Mouse (Mus musculus): ENCODE measurements at regions not wholly inside any gene's neighbourhood (a gene's known extent, or its start where the extent isn't known, plus 50 kb on each side); places are given as distances from the start of the nearest gene placed in this dataset.
"Not testable (repeated sequence)": the region's sequence is repeated elsewhere in the genome, so short reads cannot be mapped to it uniquely, and the experiment has no call there.

DNA sequence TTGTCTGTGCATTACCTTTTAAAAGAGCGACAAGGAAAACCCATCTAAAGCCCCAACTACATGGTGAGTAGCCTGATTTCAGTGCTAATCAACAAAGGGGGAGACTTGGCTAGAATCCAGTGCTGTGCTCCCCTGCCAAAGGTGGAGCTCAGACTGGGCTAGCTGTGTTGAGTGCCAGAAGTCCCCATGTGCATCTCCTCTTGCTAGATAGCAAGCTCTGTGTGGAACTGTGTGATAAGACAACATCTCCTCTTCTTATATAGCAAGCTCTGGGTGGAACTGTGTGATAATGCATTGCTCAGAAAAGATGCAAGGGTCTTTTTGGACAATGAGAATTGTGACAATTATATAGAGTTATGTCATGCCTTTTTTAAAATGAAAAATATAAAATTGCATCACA lies 741.4 kb downstream of the Adam6a start:
- Histone ChIP-seq H3K4me3 (ENCODE audit: low read depth, low read length) (no peak overlapping the region), H3K4me2 (replicated peaks; ENCODE audit: low read depth, low read length) (no peak overlapping the region), H3K27me3 (ENCODE audit: control insufficient read depth, insufficient read depth, low read length) (no peaks in the 10 kb centered on the region), H3K27ac (ENCODE audit: low read depth, low read length) (no peak overlapping the region), H3K36me3 (ENCODE audit: control insufficient read depth, insufficient read depth, low read length) (no peaks in the 10 kb centered on the region), H3K4me1 (replicated peaks; ENCODE audit: control insufficient read depth, insufficient read depth, low read length) (no peaks in the 10 kb centered on the region), H3K9ac (ENCODE audit: low read depth, low read length) (no peak overlapping the region), H3K9me3 (ENCODE audit: control insufficient read depth, low read length) (no peaks in the 10 kb centered on the region)
- 96% methylated on average over 1 of the region's 1 CpGs for WGBS
- no peak for ATAC-seq (ENCODE audit: low FRiP score)
- DNase-seq (ENCODE audit: low spot score) = no peak

DNA sequence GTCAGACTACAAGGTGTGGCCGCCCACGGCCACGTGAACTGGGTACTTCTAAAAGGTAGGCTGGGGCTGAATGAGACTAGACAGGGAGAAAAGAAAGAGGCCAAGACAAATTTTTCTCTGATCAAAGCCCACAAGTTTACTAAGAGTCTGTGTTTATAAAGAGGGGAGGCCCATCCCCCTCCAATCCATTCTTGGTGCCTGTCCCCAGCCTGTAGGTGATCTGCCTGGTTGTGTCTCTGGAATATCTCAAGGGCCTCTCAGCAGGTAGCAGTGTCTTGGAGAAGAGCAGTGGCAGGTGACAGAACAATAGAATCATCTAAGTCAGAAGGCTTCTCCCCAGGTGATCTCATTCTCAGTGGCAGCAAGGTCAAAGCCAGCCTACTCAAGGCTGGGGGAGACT lies 743.3 kb downstream of the Adam6a start:
- H3K9me3 ChIP-seq (ENCODE audit: control insufficient read depth, low read length) = no peaks in the 10 kb centered on the region
- H3K36me3 ChIP-seq (ENCODE audit: control insufficient read depth, insufficient read depth, low read length) = no peaks in the 10 kb centered on the region
- no peak for ATAC-seq (ENCODE audit: low FRiP score)
- no peaks in the 10 kb centered on the region for H3K4me1 ChIP-seq (replicated peaks; ENCODE audit: control insufficient read depth, insufficient read depth, low read length)
- H3K4me3 ChIP-seq (ENCODE audit: low read depth, low read length) = no peak overlapping the region
- no peak overlapping the region for H3K9ac ChIP-seq (ENCODE audit: low read depth, low read length)
- WGBS = 91% methylated on average over 3 of the region's 3 CpGs
- no peak for DNase-seq (ENCODE audit: low spot score)
- no peak overlapping the region for H3K27ac ChIP-seq (ENCODE audit: low read depth, low read length)
- H3K4me2 ChIP-seq (replicated peaks; ENCODE audit: low read depth, low read length) = no peak overlapping the region
- no peaks in the 10 kb centered on the region for H3K27me3 ChIP-seq (ENCODE audit: control insufficient read depth, insufficient read depth, low read length)

DNA sequence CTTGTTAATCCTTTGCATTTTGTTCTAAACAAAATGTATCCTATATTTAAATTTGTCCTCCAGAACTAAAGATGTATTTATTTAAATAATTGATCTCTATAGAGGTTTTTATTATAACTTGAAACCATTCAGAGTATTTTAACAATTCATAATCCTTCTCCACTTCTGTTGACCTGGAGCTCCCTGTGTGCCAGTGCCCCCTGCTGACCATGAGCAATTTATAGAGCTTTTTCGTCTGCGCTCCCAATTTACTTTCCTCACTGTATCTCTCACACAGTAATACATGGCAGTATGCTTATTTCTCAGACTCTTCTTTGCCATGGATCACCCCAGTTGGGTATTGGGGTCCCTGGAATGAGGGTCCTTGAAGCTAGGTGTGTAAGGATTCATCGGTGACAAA lies 747.4 kb downstream of the Adam6a start:
- Histone ChIP-seq H3K4me1 (replicated peaks; ENCODE audit: control insufficient read depth, insufficient read depth, low read length) (no peaks in the 10 kb centered on the region), H3K36me3 (ENCODE audit: control insufficient read depth, insufficient read depth, low read length) (no peaks in the 10 kb centered on the region), H3K4me2 (replicated peaks; ENCODE audit: low read depth, low read length) (no peak overlapping the region), H3K27me3 (ENCODE audit: control insufficient read depth, insufficient read depth, low read length) (no peaks in the 10 kb centered on the region), H3K9me3 (ENCODE audit: control insufficient read depth, low read length) (no peaks in the 10 kb centered on the region), H3K27ac (ENCODE audit: low read depth, low read length) (no peak overlapping the region), H3K4me3 (ENCODE audit: low read depth, low read length) (no peak overlapping the region), H3K9ac (ENCODE audit: low read depth, low read length) (no peak overlapping the region)
- 91% methylated on average over 3 of the region's 3 CpGs for WGBS
- ATAC-seq (ENCODE audit: low FRiP score) (no peak), DNase-seq (ENCODE audit: low spot score) (no peak)

DNA sequence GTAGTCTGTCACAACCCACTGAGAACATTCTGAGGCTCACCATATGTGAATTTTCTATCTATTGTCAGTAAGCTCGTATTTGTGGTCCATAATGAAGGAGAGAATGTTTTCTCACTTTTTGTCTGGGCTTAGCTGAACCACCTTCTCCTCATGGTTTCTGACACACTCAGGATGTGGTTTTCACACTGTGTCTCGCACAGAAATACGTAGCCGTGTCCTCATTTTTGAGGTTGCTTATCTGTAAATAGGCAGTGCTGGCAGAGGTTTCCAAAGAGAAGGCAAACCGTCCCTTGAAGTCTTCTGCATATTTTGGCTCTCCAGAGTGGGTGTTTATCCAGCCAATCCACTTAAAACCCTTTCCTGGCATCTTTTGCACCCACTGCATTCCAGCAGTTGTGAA lies 756.1 kb downstream of the Adam6a start:
- Histone ChIP-seq H3K9ac (ENCODE audit: low read depth, low read length) (no peak overlapping the region), H3K4me2 (replicated peaks; ENCODE audit: low read depth, low read length) (no peak overlapping the region), H3K4me3 (ENCODE audit: low read depth, low read length) (no peak overlapping the region), H3K27ac (ENCODE audit: low read depth, low read length) (no peak overlapping the region), H3K36me3 (ENCODE audit: control insufficient read depth, insufficient read depth, low read length) (no peaks in the 10 kb centered on the region), H3K4me1 (replicated peaks; ENCODE audit: control insufficient read depth, insufficient read depth, low read length) (no peaks in the 10 kb centered on the region), H3K27me3 (ENCODE audit: control insufficient read depth, insufficient read depth, low read length) (no peaks in the 10 kb centered on the region), H3K9me3 (ENCODE audit: control insufficient read depth, low read length) (0 out of 2 replicates have a peak, but pooled peaks cover 2% of the 10 kb centered on the region)
- ATAC-seq (ENCODE audit: low FRiP score) = no peak
- WGBS = 82% methylated on average over 5 of the region's 5 CpGs
- no peak for DNase-seq (ENCODE audit: low spot score)

DNA sequence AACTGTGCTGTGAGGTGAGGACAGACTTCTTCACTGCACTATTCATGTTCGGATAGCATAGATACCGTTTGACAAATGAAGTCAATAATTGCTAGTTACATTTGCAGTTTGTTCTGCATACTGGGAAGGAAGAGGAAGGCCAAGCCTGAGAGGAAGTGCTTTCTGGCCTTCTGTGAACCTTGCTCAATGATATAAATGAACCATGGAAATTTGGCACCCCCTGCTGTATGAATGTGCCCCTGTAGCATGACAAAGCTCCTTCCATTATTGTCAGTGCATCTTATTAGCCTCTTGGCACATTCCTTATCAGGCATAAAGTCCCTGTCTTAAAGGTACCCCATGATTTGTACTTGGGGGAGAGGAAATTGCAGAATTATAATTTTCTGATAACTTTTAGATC lies 758.0 kb downstream of the Adam6a start:
- H3K27me3 ChIP-seq (ENCODE audit: control insufficient read depth, insufficient read depth, low read length) = no peaks in the 10 kb centered on the region
- H3K4me1 ChIP-seq (replicated peaks; ENCODE audit: control insufficient read depth, insufficient read depth, low read length) = no peaks in the 10 kb centered on the region
- DNase-seq (ENCODE audit: low spot score) (no peak), ATAC-seq (ENCODE audit: low FRiP score) (no peak)
- H3K4me3 ChIP-seq (ENCODE audit: low read depth, low read length) = no peak overlapping the region
- peaks cover 2% of the 10 kb centered on the region; the same call in 1 of the 2 replicates for H3K9me3 ChIP-seq (ENCODE audit: control insufficient read depth, low read length)
- H3K36me3 ChIP-seq (ENCODE audit: control insufficient read depth, insufficient read depth, low read length) = no peaks in the 10 kb centered on the region
- WGBS = 84% methylated on average over 2 of the region's 2 CpGs
- no peak overlapping the region for H3K9ac ChIP-seq (ENCODE audit: low read depth, low read length)
- no peak overlapping the region for H3K4me2 ChIP-seq (replicated peaks; ENCODE audit: low read depth, low read length)
- H3K27ac ChIP-seq (ENCODE audit: low read depth, low read length) = no peak overlapping the region

DNA sequence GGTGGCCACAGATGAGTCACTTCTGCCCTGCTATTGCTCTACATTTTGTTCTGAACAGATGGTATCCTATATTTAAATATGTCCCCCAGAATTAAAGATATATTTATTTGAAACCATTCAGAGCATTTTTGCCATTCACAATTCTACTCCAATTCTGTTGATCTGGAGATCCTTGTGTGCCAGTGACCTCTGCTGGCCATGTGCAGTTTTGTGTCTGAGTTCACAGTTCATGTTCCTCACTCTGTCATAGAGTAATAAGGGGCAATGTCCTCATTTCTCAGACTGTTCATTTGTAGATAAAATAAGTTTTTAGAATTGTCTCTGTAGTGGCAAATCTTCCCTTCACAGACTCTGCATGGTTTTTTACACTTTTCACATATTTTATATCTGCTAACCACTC lies 788.8 kb downstream of the Adam6a start:
- Histone ChIP-seq H3K4me1 (replicated peaks; ENCODE audit: control insufficient read depth, insufficient read depth, low read length) (no peaks in the 10 kb centered on the region), H3K4me3 (ENCODE audit: low read depth, low read length) (no peak overlapping the region), H3K27ac (ENCODE audit: low read depth, low read length) (no peak overlapping the region), H3K9ac (ENCODE audit: low read depth, low read length) (no peak overlapping the region), H3K36me3 (ENCODE audit: control insufficient read depth, insufficient read depth, low read length) (no peaks in the 10 kb centered on the region), H3K4me2 (replicated peaks; ENCODE audit: low read depth, low read length) (no peak overlapping the region), H3K9me3 (ENCODE audit: control insufficient read depth, low read length) (peaks cover 4% of the 10 kb centered on the region; the same call in 1 of the 2 replicates), H3K27me3 (ENCODE audit: control insufficient read depth, insufficient read depth, low read length) (no peaks in the 10 kb centered on the region)
- DNase-seq (ENCODE audit: low spot score) (no peak), ATAC-seq (ENCODE audit: low FRiP score) (no peak)

DNA sequence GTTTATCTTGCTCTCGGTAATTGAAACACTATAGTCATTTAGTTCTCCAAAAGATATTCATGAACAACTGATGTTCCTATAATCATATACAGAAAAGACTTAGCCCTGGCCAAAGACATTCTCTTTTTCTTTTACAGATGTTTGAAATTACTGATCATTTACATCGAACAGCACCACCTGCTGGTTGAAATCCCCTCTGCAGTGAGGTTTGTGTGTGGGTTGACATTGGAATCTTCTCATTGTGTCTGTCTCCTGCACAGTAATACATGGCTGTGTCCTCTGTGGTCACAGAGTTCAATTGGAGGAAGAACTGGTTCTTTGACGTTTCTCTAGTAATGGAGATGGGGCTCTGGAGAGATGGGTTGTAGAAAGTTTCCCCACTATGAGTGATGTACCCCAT lies 822.6 kb downstream of the Adam6a start:
- DNase-seq (ENCODE audit: low spot score) (no peak), ATAC-seq (ENCODE audit: low FRiP score) (no peak)
- Histone ChIP-seq H3K9me3 (ENCODE audit: control insufficient read depth, low read length) (peaks cover 3% of the 10 kb centered on the region), H3K36me3 (ENCODE audit: control insufficient read depth, insufficient read depth, low read length) (no peaks in the 10 kb centered on the region), H3K4me2 (replicated peaks; ENCODE audit: low read depth, low read length) (no peak overlapping the region), H3K27ac (ENCODE audit: low read depth, low read length) (no peak overlapping the region), H3K4me1 (replicated peaks; ENCODE audit: control insufficient read depth, insufficient read depth, low read length) (no peaks in the 10 kb centered on the region), H3K9ac (ENCODE audit: low read depth, low read length) (no peak overlapping the region), H3K27me3 (ENCODE audit: control insufficient read depth, insufficient read depth, low read length) (no peaks in the 10 kb centered on the region), H3K4me3 (ENCODE audit: low read depth, low read length) (no peak overlapping the region)
- WGBS = 62% methylated on average over 3 of the region's 3 CpGs

DNA sequence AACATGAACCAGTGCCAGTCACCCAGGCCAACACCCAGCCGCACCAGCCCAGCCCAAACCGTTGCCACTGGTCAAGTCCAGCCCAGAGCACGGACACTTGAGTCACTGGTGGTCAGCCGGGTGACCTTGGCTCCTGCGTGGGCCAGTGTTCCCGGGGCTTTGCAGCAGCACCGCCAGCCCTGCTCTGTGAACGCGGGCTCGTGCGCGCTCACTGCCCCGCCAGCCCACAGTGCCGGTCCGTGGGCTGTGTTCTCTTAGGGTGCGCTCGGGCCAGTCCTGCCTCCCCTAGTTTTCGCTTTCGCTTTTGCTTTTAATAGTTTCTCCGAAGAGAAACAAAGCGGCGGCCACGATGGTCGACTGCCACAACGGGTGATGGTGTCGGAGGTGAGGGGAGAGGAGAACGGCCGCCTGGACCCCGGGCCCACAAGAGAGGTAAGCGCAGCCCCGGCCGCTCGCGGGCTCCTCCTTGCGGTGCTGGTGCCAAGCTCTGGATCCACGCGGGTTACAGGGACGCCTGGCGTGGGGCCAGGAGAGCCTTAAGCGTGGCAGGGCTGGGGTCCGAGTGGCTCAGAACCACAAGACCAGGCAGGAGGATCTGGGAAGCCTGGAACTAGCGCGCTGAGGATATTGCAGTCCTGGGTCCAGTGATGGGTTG lies 835.1 kb downstream of the Adam6a start:
- H3K4me2 ChIP-seq (replicated peaks; ENCODE audit: low read depth, low read length) = 0 out of 2 replicates have a peak overlapping the region, but pooled peaks have one; percentile 7
- not testable (repeated sequence) for H3K9me3 ChIP-seq (ENCODE audit: control insufficient read depth, low read length); H3K27me3 ChIP-seq (ENCODE audit: control insufficient read depth, insufficient read depth, low read length); H3K4me3 ChIP-seq (ENCODE audit: low read depth, low read length); H3K4me1 ChIP-seq (replicated peaks; ENCODE audit: control insufficient read depth, insufficient read depth, low read length); DNase-seq (ENCODE audit: low spot score); H3K9ac ChIP-seq (ENCODE audit: low read depth, low read length); H3K36me3 ChIP-seq (ENCODE audit: control insufficient read depth, insufficient read depth, low read length); H3K27ac ChIP-seq (ENCODE audit: low read depth, low read length)
- peak; percentile 47; the same call in 1 of the 2 replicates for ATAC-seq (ENCODE audit: low FRiP score)
- 29% methylated on average over 27 of the region's 43 CpGs for WGBS

DNA sequence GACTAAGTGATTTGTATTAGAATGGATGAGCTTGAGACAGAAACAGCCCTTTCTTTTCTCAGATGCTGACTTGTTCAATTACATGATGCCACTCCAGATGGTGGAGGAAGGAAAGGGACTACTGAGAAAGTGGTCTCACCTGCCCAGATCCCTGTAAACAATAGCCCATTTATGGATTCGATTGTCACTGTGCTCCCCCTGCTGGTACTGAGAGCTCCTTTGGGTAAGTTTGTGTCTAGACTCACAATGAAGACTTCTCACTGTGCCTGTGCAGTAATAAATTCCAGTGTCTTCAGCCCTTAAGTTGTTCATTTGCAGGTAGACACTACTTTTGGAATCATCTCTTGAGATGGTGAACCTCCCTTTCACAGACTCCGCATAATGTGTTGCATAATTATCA lies 847.7 kb downstream of the Adam6a start:
- Histone ChIP-seq H3K36me3 (ENCODE audit: control insufficient read depth, insufficient read depth, low read length) (no peaks in the 10 kb centered on the region), H3K9me3 (ENCODE audit: control insufficient read depth, low read length) (no peaks in the 10 kb centered on the region; the same call in 1 of the 2 replicates), H3K9ac (ENCODE audit: low read depth, low read length) (no peak overlapping the region), H3K27me3 (ENCODE audit: control insufficient read depth, insufficient read depth, low read length) (no peaks in the 10 kb centered on the region), H3K4me2 (replicated peaks; ENCODE audit: low read depth, low read length) (no peak overlapping the region), H3K4me3 (ENCODE audit: low read depth, low read length) (no peak overlapping the region), H3K4me1 (replicated peaks; ENCODE audit: control insufficient read depth, insufficient read depth, low read length) (no peaks in the 10 kb centered on the region), H3K27ac (ENCODE audit: low read depth, low read length) (no peak overlapping the region)
- WGBS = 80% methylated on average over 2 of the region's 2 CpGs
- no peak for DNase-seq (ENCODE audit: low spot score)
- no peak for ATAC-seq (ENCODE audit: low FRiP score)
